Mouse (Mus musculus) intestine, embryonic 16.5 days (tissue): ENCODE measurements around the gene Nek6. TPM values are rescaled to one million over a fixed set of nuclear protein-coding genes. Genes with fewer than 3 reads are reported as not detected.

Experiments
- ATAC-seq: fragments of 200-750 bp; cut with Nextera tagmentation; 2 replicates; pipeline ENCODE4 v1.8.0; 2017; ENCODE audit warnings: moderate TSS enrichment, moderate library complexity
- H3K27ac ChIP-seq: fragments of 300-500 bp; sonication (generic); 2 replicates; pipeline ENCODE4 v1.5.1; 2014; ENCODE audit warnings: mild to moderate bottlenecking, low read length
- H3K27me3 ChIP-seq: fragments of 300-500 bp; sonication (generic); replicated peaks from 2 replicates; pipeline ENCODE4 v1.6.1; 2014; ENCODE audit warnings: low read length, control low read depth, mixed read lengths; ENCODE audit not compliant: control insufficient read depth, insufficient read depth
- H3K36me3 ChIP-seq: fragments of 300-500 bp; sonication (generic); 2 replicates; pipeline ENCODE4 v1.6.1; 2014; ENCODE audit warnings: low read length, control low read depth; ENCODE audit not compliant: control insufficient read depth, insufficient read depth
- H3K4me1 ChIP-seq: fragments of 300-500 bp; sonication (generic); 2 replicates; pipeline ENCODE4 v1.6.1; 2014; ENCODE audit warnings: low read length, control low read depth, mixed read lengths; ENCODE audit not compliant: control insufficient read depth, insufficient read depth
- H3K4me2 ChIP-seq: fragments of 300-500 bp; sonication (generic); 2 replicates; pipeline ENCODE4 v1.6.1; 2014; ENCODE audit warnings: low read depth, low read length, control low read depth
- H3K4me3 ChIP-seq: fragments of 300-500 bp; sonication (generic); 2 replicates; pipeline ENCODE4 v1.5.1; 2014; ENCODE audit warnings: mild to moderate bottlenecking, low read length
- H3K9ac ChIP-seq: fragments of 300-500 bp; sonication (generic); 2 replicates; pipeline ENCODE4 v1.6.1; 2014; ENCODE audit warnings: low read depth, low read length
- H3K9me3 ChIP-seq: fragments of 300-500 bp; sonication (generic); 2 replicates; pipeline ENCODE4 v1.6.1; 2016; ENCODE audit warnings: low read length, control low read depth; ENCODE audit not compliant: control insufficient read depth
- WGBS: fragments of 180-500 bp; shearing (Covaris S2); extraction: QIAGEN DNeasy Blood & Tissue Kit; methylation state at CpG from one replicate; pipeline ENCODE4 v1.1.7; 2014; 5-methylcytosine and 5-hydroxymethylcytosine counted together
- polyA plus RNA-seq: library from polyadenylated mRNA; unstranded; fragments of >200 nt; fragmentation: Nextera tagmentation; extraction: Ambion mirVana; gene quantifications from 2 replicates; pipeline ENCODE4 v1.2.1, GENCODE M21; 2015

Nek6 gene
- polyA plus RNA-seq, 1 experiment from 2014 or later: 124 TPM

- no peaks in the 10 kb centered on the region for H3K27me3 ChIP-seq
- ATAC-seq: no peak
- 0 out of 2 replicates have a peak overlapping the region, but pooled peaks have one; percentile 1 for H3K27ac ChIP-seq
- H3K4me2 ChIP-seq: no peak overlapping the region
- H3K4me3 ChIP-seq: no peak overlapping the region
- WGBS: 41% methylated on average over 3 of the region's 3 CpGs
- no peaks in the 10 kb centered on the region for H3K9me3 ChIP-seq
- H3K4me1 ChIP-seq: peaks cover 46% of the 10 kb centered on the region
- no peak overlapping the region for H3K9ac ChIP-seq
- 0 out of 2 replicates have a peak, but pooled peaks cover 3% of the 10 kb centered on the region for H3K36me3 ChIP-seq
Measured at GRCm38 (mm10) chr2:38516471-38516870, 5.0 kb downstream of the Nek6 start.

GRCm38 (mm10) chr2:38517045-38517444 is 5.6 kb downstream of the Nek6 start:
- H3K27ac ChIP-seq: no peak overlapping the region
- H3K9me3 ChIP-seq: no peaks in the 10 kb centered on the region
- H3K4me1 ChIP-seq: peaks cover 52% of the 10 kb centered on the region
- ATAC-seq: no peak
- 0 out of 2 replicates have a peak, but pooled peaks cover 3% of the 10 kb centered on the region for H3K36me3 ChIP-seq
- H3K27me3 ChIP-seq: no peaks in the 10 kb centered on the region
- no peak overlapping the region for H3K9ac ChIP-seq
- no peak overlapping the region for H3K4me3 ChIP-seq
- H3K4me2 ChIP-seq: no peak overlapping the region
- 69% methylated on average over 6 of the region's 6 CpGs for WGBS

- no peak overlapping the region for H3K9ac ChIP-seq
- no peak overlapping the region for H3K4me3 ChIP-seq
- H3K9me3 ChIP-seq: no peaks in the 10 kb centered on the region
- peaks cover 59% of the 10 kb centered on the region for H3K4me1 ChIP-seq
- no peak overlapping the region for H3K27ac ChIP-seq
- no peaks in the 10 kb centered on the region for H3K27me3 ChIP-seq
- no peak overlapping the region for H3K4me2 ChIP-seq
- WGBS: 90% methylated on average over 5 of the region's 5 CpGs
- 0 out of 2 replicates have a peak, but pooled peaks cover 3% of the 10 kb centered on the region for H3K36me3 ChIP-seq
- ATAC-seq: no peak
Measured at GRCm38 (mm10) chr2:38518719-38519118, 7.3 kb downstream of the Nek6 start.

- H3K27me3 ChIP-seq: no peaks in the 10 kb centered on the region
- 0 out of 2 replicates have a peak, but pooled peaks cover 3% of the 10 kb centered on the region for H3K36me3 ChIP-seq
- ATAC-seq: no peak
- no peak overlapping the region for H3K4me3 ChIP-seq
- H3K4me2 ChIP-seq: no peak overlapping the region
- no peaks in the 10 kb centered on the region for H3K9me3 ChIP-seq
- 76% methylated on average over 11 of the region's 11 CpGs for WGBS
- no peak overlapping the region for H3K9ac ChIP-seq
- H3K27ac ChIP-seq: no peak overlapping the region; the same call in 1 of the 2 replicates
- peaks cover 53% of the 10 kb centered on the region for H3K4me1 ChIP-seq
Measured at GRCm38 (mm10) chr2:38519934-38520333, 8.5 kb downstream of the Nek6 start.

- no peak for ATAC-seq
- WGBS: 72% methylated on average over 12 of the region's 12 CpGs
- Histone ChIP-seq H3K9me3 (no peaks in the 10 kb centered on the region), H3K4me2 (no peak overlapping the region), H3K4me3 (no peak overlapping the region), H3K9ac (no peak overlapping the region), H3K36me3 (0 out of 2 replicates have a peak, but pooled peaks cover 3% of the 10 kb centered on the region), H3K27ac (no peak overlapping the region), H3K27me3 (no peaks in the 10 kb centered on the region), H3K4me1 (peaks cover 38% of the 10 kb centered on the region)
Measured at GRCm38 (mm10) chr2:38521618-38522017, 10.2 kb downstream of the Nek6 start.

- 0 out of 2 replicates have a peak, but pooled peaks cover 3% of the 10 kb centered on the region for H3K36me3 ChIP-seq
- peak; percentile 17 for ATAC-seq
- H3K27ac ChIP-seq: peak overlapping the region; percentile 14; the same call in 1 of the 2 replicates
- no peaks in the 10 kb centered on the region for H3K27me3 ChIP-seq
- no peak overlapping the region for H3K4me2 ChIP-seq
- H3K4me1 ChIP-seq: peaks cover 36% of the 10 kb centered on the region
- H3K9ac ChIP-seq: no peak overlapping the region
- 30% methylated on average over 2 of the region's 2 CpGs for WGBS
- H3K4me3 ChIP-seq: no peak overlapping the region
- no peaks in the 10 kb centered on the region for H3K9me3 ChIP-seq
Measured at GRCm38 (mm10) chr2:38522354-38522753, 10.9 kb downstream of the Nek6 start.

GRCm38 (mm10) chr2:38523781-38524445 is 12.5 kb downstream of the Nek6 start:
- Histone ChIP-seq H3K27me3 (no peaks in the 10 kb centered on the region), H3K4me3 (no peak overlapping the region), H3K27ac (peak overlapping the region; percentile 88), H3K36me3 (no peaks in the 10 kb centered on the region), H3K9me3 (no peaks in the 10 kb centered on the region), H3K9ac (peak overlapping the region; percentile 53; the same call in 1 of the 2 replicates), H3K4me2 (peak overlapping the region; percentile 29; the same call in 1 of the 2 replicates), H3K4me1 (peaks cover 39% of the 10 kb centered on the region)
- peak; percentile 86 for ATAC-seq
- 65% methylated on average over 10 of the region's 10 CpGs for WGBS

GRCm38 (mm10) chr2:38525034-38525433 is 13.6 kb downstream of the Nek6 start:
- ATAC-seq: no peak
- Histone ChIP-seq H3K27ac (no peak overlapping the region), H3K27me3 (no peaks in the 10 kb centered on the region), H3K9me3 (no peaks in the 10 kb centered on the region), H3K9ac (no peak overlapping the region), H3K4me1 (peaks cover 50% of the 10 kb centered on the region), H3K4me3 (no peak overlapping the region), H3K4me2 (no peak overlapping the region), H3K36me3 (no peaks in the 10 kb centered on the region)
- 85% methylated on average over 3 of the region's 3 CpGs for WGBS

- Histone ChIP-seq H3K4me1 (peaks cover 51% of the 10 kb centered on the region), H3K27ac (peak overlapping the region; percentile 95), H3K27me3 (no peaks in the 10 kb centered on the region), H3K36me3 (no peaks in the 10 kb centered on the region), H3K9me3 (no peaks in the 10 kb centered on the region), H3K4me2 (no peak overlapping the region), H3K4me3 (no peak overlapping the region), H3K9ac (peak overlapping the region; percentile 57; the same call in 1 of the 2 replicates)
- no peak for ATAC-seq
- 67% methylated on average over 14 of the region's 14 CpGs for WGBS
Measured at GRCm38 (mm10) chr2:38529582-38530152, 18.2 kb downstream of the Nek6 start.
